Mouse (Mus musculus) layer of hippocampus, postnatal 10 days (tissue): ENCODE results near the gene Trim46. TPM values are rescaled to one million over a fixed set of nuclear protein-coding genes. Genes with fewer than 3 reads are reported as not detected.

Experiments
- DNase-seq, 2 experiments: peaks; one replicate each; pipeline ENCODE4 v3.0.0; 2021; ENCODE audit warnings: low spot score in 2 of 2
- total RNA-seq, 2 experiments: library from RNA; stranded (reverse); gene quantifications; 2 replicates each; pipeline ENCODE4 v1.2.3; 2021

Trim46 gene
- total RNA-seq, 2 experiments from 2014 or later: 101 to 112 TPM

DNA sequence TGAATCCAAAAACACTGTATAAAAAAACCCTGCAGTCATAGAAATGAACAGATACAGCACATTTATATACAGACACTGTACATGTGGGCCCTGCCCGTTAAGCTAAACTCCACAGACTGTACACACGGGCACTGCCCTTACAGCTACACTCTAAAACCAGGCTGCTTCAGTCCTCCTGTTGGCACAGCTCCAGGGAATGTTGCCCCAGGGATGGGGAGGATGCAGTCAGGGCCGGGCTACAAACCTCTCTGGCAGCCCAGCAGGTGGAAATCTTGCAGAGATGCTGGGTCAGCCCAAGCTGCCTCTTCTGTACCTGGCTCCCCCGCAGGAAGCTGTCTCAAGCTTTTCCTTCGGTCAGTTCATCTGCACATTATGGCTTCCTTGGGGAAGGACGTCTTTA, 25.7 kb upstream of the Trim46 start:
- no peak for DNase-seq

- peak; percentile 55 to 59 for DNase-seq
Measured at GRCm38 (mm10) chr3:89270891-89271290, 24.8 kb upstream of the Trim46 start.

DNA sequence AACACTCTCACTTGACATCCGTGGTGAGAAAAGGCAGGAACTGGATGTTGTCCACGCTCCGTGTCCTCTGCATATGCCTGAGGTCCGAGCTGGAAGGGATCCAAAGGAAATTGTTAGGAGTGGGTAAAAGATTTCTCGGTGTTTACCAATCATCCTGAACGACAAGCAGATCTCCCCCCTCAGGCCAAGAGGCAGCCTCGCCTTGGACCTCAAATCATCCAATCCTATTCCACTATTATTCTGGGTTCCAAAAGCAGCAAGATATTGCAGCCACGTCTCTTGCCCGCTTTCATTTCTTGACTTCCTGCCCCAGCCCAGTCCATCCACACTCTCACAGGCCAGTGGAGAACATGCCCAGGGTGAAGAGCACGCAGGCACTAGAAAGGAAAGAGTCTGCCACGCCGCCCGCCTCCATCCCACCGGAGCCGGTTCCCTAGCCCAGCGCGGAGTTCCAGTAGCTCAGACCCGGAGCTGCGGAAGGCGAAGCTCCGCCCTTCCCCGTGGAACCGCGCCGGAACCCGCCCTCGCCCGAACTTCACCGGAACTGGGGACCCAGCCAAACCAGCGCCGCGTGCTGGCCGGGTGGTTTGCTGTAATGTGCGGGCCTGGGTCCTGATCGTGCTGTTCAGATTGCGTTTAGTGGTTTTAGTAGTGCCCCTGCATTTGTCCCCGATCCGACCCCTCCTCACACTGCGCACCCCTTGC, 24.1 kb upstream of the Trim46 start, which contains the start of gene Slc50a1:
Gene Slc50a1 (minus strand): TSS at position 520 of the 705 bp plus-strand sequence.
- peak; percentile 87 to 94 for DNase-seq

DNA sequence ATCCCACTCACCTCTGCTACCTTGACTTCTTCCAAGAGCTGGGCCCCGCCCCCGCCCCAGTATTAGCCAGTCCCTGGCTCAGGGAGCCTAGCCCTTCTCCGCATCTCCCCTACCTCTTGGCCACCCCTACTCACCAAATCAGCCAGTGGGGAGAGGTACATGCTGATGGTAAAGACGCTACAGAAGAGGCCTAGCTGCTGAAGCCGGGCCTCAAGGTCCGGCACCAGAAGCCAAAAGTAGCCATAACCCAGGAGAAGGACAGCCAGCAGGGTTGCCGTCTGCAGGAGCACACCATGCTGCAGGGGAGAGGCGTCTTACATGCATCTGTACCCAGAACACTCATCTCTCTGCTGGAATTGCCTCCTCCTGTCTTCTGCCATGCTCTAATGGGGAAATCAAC, 22.8 kb upstream of the Trim46 start:
- DNase-seq: no peak

DNA sequence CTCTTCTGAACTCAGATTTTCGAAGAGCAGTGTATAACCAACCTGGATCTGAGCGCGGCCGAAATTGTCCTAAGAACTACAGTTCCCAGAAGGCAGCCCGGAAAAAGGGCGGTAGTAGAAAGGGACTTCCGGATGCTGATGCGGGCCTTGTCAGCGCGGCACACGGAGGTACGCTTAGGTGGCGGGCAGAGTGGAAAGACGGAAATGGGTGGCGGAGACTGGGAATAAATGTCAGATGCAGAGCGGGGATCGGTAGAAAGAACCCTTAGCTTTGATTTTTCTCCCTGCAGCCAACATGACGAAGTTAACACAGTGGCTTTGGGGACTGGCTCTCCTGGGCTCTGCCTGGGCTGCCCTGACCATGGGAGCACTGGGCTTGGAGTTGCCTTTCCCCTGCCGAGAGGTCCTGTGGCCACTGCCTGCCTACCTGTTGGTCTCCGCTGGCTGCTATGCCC, 20.4 kb upstream of the Trim46 start:
- peak; percentile 73 to 81 for DNase-seq

- no peak for DNase-seq
Measured at GRCm38 (mm10) chr3:89262417-89262816, 16.3 kb upstream of the Trim46 start.

- no peak for DNase-seq
Measured at GRCm38 (mm10) chr3:89260211-89260610, 14.1 kb upstream of the Trim46 start.

DNA sequence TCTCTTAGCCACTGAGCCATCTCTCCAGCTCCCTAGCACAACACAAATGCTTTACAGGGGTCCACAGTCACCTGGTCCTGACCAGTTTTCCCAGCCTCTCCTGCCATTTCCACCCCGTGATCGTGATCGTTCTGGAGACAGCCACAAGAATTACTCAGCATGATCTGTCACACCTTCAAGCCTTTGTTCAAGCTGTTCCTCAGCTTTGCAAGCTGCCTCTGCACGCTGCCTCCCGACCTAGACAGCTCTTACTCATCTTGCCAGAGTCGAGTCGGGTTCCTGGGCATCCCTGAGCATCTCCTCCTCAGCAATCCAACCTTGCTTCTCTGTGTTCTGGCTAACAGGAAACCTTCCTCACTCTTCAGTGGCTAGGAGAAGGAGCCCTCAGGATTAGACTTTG, 13.0 kb upstream of the Trim46 start, which contains the start of gene Dpm3:
Gene Dpm3 (plus strand): TSS at position 283 of the 400 bp plus-strand sequence.
- DNase-seq: no peak

DNA sequence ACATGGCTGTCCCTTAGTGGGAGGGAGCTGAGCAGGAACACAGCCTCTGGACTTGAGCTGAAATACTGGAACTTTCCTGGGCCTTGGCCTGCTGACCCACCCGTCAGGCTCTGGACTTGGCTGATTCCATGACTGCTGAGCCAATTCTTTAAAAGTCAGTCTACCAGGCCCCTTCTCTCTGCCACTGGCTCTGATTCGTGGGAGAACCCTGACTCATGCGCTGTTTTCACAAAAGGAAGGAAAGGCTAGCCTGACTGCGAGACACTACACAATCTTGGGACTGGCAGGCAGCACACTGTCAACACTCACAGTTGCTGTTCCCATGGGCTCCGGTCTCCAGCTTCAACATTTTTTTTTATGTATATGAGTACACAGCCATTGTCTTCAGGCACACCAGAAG, 10.1 kb upstream of the Trim46 start:
- no peak for DNase-seq

GRCm38 (mm10) chr3:89254994-89255393, 8.9 kb upstream of the Trim46 start:
- DNase-seq: no peak

DNA sequence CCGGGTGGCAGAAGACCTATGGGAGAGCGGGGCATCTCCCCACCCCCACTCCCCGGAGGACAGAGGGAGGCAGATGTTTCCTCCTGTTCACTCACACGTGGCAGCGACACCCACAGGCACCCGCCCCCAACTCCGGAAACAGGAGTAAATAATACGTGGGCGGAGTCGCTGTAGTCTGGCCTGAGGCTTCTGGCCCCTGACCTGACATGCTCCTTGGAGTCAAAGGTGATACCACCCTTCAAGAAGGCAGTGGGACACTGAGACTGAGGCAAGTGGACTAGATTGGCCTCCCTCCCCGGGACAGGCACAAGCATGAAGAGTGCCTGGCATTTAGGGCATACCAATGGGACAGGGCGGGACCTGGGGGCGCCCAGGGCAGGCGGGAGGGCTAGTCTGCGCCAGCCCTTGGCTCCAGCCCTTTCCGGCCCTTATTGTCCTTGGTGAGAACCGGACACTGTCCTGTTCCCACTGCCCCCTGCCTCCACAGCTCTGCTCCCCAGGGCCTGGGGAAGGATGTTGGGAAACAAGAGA, 5.3 kb upstream of the Trim46 start:
- no peak for DNase-seq

GRCm38 (mm10) chr3:89250435-89251040, 4.4 kb upstream of the Trim46 start:
- peak in 1 of 2 experiments; percentile 68 for DNase-seq

DNA sequence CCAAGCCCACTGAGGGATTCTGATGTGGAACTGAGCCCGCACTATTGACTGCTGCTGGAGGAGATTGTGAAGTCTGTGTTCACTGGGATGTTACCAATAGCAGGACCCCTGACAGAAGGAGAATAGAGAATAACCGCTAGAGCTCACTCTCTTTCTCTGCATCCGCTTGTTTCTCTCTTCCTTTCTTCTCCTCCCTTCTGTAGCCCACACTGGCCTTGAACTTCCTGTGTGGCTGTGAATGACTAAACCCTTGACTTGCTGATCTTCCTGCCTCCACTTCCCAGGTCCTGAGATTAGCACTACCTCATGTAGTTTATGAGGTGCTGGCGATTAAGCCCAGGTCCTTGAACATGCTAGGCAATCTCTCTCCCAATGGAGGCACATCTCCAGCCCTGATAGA, 1.4 kb upstream of the Trim46 start:
- DNase-seq: no peak

- DNase-seq: peak; percentile 73 to 80
Measured at GRCm38 (mm10) chr3:89245688-89246171, 379 bp downstream of the Trim46 start, which contains the start of gene Krtcap2. Gene Krtcap2 (plus strand): TSS chr3:89245966.

DNA sequence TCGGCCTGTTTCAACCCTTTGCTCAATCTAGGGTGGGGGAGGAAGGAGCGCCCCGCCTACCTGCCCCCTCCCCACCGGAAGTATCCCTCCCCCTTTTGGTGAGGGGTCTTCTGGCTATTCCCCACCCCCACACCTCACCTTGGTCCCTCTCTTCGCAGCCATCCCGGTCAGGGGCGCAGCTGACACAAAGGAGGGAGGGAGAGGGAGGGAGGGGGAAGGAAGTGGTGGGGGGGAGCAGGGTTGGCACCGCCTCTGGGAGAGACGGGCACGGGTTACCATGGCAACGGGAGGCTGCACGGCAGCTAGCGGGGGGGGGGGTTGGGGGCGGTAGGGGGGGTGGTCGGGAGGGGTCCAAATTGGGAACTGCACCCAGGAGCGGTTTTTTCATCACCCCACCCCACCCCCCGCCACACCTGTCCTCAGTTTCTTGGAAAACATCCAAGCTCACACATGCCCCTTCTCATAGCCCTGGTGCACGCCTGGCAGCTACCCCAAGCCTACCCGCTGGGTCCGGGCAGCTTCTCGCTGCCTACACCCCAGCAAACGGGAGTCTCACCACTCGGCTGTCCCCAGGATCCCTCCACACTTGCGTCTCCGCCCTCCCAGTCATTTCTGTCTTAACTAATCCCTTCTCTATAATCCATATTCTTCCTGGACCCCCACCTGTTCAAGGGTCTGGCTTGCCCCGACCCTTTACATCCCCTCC, 974 bp downstream of the Trim46 start:
- peak; percentile 74 to 81 for DNase-seq

DNA sequence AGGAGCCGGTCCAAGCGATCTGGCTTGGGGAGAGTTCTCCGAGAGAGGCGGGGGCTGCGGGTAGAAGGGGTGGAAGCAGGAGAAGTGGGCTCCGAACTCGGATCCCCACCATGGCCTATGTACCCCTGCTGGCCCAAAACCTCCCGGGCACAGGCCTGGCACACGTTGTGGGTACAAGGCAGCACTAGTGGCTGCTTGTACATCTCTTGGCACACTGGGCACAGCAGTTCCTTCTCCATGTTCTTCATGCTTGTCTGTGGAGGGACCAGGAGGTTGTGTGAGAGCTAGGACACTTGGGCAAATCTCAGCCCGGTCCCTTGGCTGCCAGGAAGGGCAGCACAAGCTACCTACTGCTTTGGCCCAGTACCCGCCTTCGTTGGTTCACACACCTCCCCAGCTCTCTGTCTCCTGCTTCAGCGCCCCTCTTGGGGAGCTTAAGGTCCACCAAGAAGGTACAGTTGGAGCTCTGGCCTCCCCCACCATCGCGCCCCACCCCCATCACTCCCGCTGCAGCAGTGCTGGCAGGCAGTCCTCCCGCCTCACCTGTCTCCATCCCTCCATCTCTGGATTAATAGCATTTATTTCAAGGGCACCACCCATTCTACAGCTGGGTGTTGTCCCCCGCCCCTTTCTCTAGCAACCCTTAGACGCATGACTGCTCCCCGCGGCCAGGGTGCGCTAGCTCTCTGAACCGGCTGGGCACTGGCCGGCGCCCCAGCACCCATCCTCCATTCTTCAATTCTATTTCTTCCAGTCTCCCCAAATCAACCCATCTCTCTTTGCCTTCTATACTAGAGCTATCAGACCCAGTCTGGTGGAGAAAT, 1.7 kb downstream of the Trim46 start:
- DNase-seq: peak; percentile 55 to 66

- no peak for DNase-seq
Measured at GRCm38 (mm10) chr3:89243609-89244008, 2.5 kb downstream of the Trim46 start.

DNA sequence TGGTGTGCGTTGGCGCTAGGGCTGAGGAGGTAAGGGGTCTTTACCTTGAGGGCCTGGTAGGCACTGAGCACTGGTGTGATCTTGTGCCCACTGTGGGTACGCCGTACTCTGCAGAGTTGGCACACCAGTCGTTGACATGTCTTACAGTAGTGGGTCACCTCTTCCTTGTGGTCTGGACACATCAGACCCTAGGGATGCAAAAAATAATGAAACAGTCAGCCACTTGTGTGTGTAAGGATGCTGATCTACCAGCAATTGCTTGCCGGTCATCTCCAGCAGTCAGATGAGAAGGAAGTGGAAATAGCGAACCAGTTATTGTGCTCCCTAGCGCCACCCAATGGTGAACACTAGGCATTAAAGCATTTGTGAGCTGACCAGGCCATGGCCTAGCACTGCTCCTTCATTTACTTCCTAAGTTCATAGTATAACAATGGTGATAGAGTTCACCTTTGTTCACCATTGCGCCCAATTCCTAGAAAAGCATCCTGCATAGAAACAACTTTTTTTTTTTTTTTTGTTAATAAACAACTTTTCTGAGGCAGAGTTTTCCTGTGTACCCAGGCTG, 3.7 kb downstream of the Trim46 start:
- DNase-seq: peak; percentile 75 to 77

- DNase-seq: peak in 1 of 2 experiments; percentile 16
Measured at GRCm38 (mm10) chr3:89238494-89238893, 7.6 kb downstream of the Trim46 start.

- no peak for DNase-seq
Measured at GRCm38 (mm10) chr3:89237682-89238081, 8.4 kb downstream of the Trim46 start.
